Mouse (Mus musculus) heart, embryonic 16.5 days (tissue): ENCODE measurements at regions not wholly inside any gene's neighbourhood (a gene's known extent, or its start where the extent isn't known, plus 50 kb on each side); places are given as distances from the start of the nearest gene placed in this dataset.

Experiments
- ATAC-seq: fragments of 200-750 bp; cut with Nextera tagmentation; replicated peaks from 2 replicates; pipeline ENCODE4 v1.8.0; 2017; ENCODE audit warnings: moderate number of reproducible peaks; ENCODE audit not compliant: insufficient read depth, low FRiP score; ENCODE audit errors: extremely low read depth
- H3K27ac ChIP-seq: fragments of 300-500 bp; sonication (generic); 2 replicates; pipeline ENCODE4 v1.5.1; 2014; ENCODE audit warnings: mild to moderate bottlenecking, low read length, control low read depth, moderate library complexity
- H3K27me3 ChIP-seq: fragments of 300-500 bp; sonication (generic); 2 replicates; pipeline ENCODE4 v1.6.1; 2014; ENCODE audit warnings: low read length, mixed read lengths; ENCODE audit not compliant: control insufficient read depth, insufficient read depth
- H3K36me3 ChIP-seq: fragments of 300-500 bp; sonication (generic); 2 replicates; pipeline ENCODE4 v1.6.1; 2014; ENCODE audit not compliant: control insufficient read depth, insufficient read depth
- H3K4me1 ChIP-seq: fragments of 300-500 bp; sonication (generic); 2 replicates; pipeline ENCODE4 v1.6.1; 2014; ENCODE audit warnings: low read length, mixed read lengths; ENCODE audit not compliant: control insufficient read depth, insufficient read depth
- H3K4me2 ChIP-seq: fragments of 300-500 bp; sonication (generic); 2 replicates; pipeline ENCODE4 v1.6.1; 2014; ENCODE audit warnings: low read depth, mild to moderate bottlenecking, control low read depth, low read length
- H3K4me3 ChIP-seq: fragments of 300-500 bp; sonication (generic); 2 replicates; pipeline ENCODE4 v1.5.1; 2014; ENCODE audit warnings: mild to moderate bottlenecking, control low read depth, low read length
- H3K9ac ChIP-seq: fragments of 300-500 bp; sonication (generic); 2 replicates; pipeline ENCODE4 v1.6.1; 2014; ENCODE audit warnings: low read length, control low read depth
- H3K9me3 ChIP-seq: fragments of 300-500 bp; sonication (generic); replicated peaks from 2 replicates; pipeline ENCODE4 v1.6.1; 2016; ENCODE audit warnings: low read length; ENCODE audit not compliant: control insufficient read depth
- WGBS: fragments of 180-500 bp; shearing (Covaris S2); extraction: QIAGEN DNeasy Blood & Tissue Kit; methylation state at CpG from one replicate; pipeline ENCODE4 v1.1.7; 2014; 5-methylcytosine and 5-hydroxymethylcytosine counted together

- WGBS, result 22% methylated on average over 19 of the region's 19 CpGs
- Histone ChIP-seq H3K9ac (peak overlapping the region; percentile 42; the same call in 1 of the 2 replicates), H3K9me3 (no peaks in the 10 kb centered on the region), H3K4me1 (no peaks in the 10 kb centered on the region), H3K36me3 (no peaks in the 10 kb centered on the region), H3K4me3 (peak overlapping the region; percentile 43), H3K27ac (no peak overlapping the region), H3K27me3 (peaks cover 4% of the 10 kb centered on the region; the same call in 1 of the 2 replicates), H3K4me2 (peak overlapping the region; percentile 67)
- no peak for ATAC-seq
These were observed 295.0 kb upstream of the Prkd1 start for GRCm38 (mm10) chr12:50943741-50944521.

DNA sequence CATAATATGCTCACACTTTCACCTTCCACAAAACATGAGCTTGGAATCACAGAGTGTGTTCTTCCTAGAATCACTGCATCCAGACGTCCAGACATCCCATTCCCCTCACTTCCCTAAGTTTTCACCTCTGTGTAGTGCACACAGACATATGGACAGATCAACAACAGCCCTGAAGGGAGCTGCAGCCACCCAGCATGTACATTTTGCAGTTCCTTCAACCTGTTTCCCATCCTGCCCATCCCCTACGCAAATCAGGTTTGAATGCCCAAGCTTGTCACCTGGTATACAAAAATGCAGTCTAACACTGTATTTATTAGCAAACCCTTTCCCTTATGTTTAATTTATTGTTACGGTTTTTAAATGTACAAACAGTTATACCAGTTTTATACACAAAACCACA, 294.4 kb upstream of the Prkd1 start:
- 43% methylated on average over 3 of the region's 3 CpGs for WGBS
- peaks cover 4% of the 10 kb centered on the region; the same call in 1 of the 2 replicates for H3K27me3 ChIP-seq
- no peak overlapping the region for H3K4me3 ChIP-seq
- no peak for ATAC-seq
- no peaks in the 10 kb centered on the region for H3K36me3 ChIP-seq
- H3K9me3 ChIP-seq, result no peaks in the 10 kb centered on the region
- H3K9ac ChIP-seq, result no peak overlapping the region
- no peak overlapping the region for H3K27ac ChIP-seq
- no peak overlapping the region for H3K4me2 ChIP-seq
- H3K4me1 ChIP-seq, result no peaks in the 10 kb centered on the region

- H3K4me2 ChIP-seq, result no peak overlapping the region
- H3K36me3 ChIP-seq, result no peaks in the 10 kb centered on the region
- H3K27ac ChIP-seq, result no peak overlapping the region
- H3K27me3 ChIP-seq, result no peaks in the 10 kb centered on the region
- ATAC-seq, result no peak
- no peak overlapping the region for H3K9ac ChIP-seq
- WGBS, result 80% methylated on average over 5 of the region's 5 CpGs
- no peak overlapping the region for H3K4me3 ChIP-seq
- H3K9me3 ChIP-seq, result no peaks in the 10 kb centered on the region
- no peaks in the 10 kb centered on the region for H3K4me1 ChIP-seq
These were observed 286.6 kb upstream of the Prkd1 start for GRCm38 (mm10) chr12:50935516-50935915.

DNA sequence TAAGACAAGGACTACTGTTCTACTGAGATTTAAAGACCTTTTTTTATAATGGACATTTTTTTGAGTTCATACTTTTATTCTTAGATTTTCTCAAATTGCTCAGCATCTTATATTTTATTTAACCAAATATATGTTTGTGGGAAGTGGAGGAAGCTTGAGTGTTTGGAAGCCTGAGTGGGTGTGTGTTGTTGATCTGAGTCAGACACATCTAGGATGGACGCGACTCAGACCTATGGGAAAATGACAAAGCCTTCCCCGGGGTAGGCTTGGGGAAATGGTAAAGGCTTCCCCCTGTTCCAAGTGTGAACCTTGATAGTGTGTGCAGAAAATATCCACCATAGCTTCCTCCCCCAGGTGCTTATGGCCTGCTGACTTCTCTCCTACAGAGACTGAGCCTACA, 283.6 kb upstream of the Prkd1 start:
- 86% methylated on average over 3 of the region's 3 CpGs for WGBS
- Histone ChIP-seq H3K4me3 (no peak overlapping the region), H3K27me3 (no peaks in the 10 kb centered on the region), H3K9me3 (no peaks in the 10 kb centered on the region), H3K9ac (no peak overlapping the region), H3K36me3 (no peaks in the 10 kb centered on the region), H3K4me2 (no peak overlapping the region), H3K27ac (no peak overlapping the region), H3K4me1 (no peaks in the 10 kb centered on the region)
- ATAC-seq, result no peak

DNA sequence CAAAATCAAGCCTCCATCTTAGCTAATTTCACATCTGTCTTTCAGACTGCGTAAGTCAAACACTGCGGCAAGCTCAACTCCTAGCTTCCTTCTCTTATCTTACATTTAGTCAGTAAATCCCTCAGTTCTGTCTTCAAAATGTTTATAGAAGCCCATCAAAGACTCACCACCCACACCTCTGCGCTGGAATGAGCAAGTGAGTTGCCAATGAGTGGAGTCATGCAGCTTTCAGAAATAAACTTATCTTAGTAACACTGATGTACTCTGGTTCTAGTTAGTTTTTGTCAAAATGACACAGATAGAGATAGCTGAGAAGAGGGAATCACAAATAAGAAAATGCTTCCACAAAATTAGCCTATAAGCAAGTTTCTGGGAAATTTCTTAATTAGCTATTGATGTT, 280.7 kb upstream of the Prkd1 start:
- Histone ChIP-seq H3K4me1 (no peaks in the 10 kb centered on the region), H3K4me3 (no peak overlapping the region), H3K27ac (no peak overlapping the region), H3K9me3 (no peaks in the 10 kb centered on the region), H3K36me3 (no peaks in the 10 kb centered on the region), H3K27me3 (no peaks in the 10 kb centered on the region), H3K4me2 (no peak overlapping the region), H3K9ac (no peak overlapping the region)
- WGBS, result 61% methylated on average over 3 of the region's 3 CpGs
- no peak for ATAC-seq

GRCm38 (mm10) chr12:50926234-50926633, 277.3 kb upstream of the Prkd1 start:
- Histone ChIP-seq H3K4me1 (no peaks in the 10 kb centered on the region), H3K9me3 (no peaks in the 10 kb centered on the region), H3K9ac (no peak overlapping the region), H3K27me3 (no peaks in the 10 kb centered on the region), H3K36me3 (no peaks in the 10 kb centered on the region), H3K27ac (no peak overlapping the region), H3K4me2 (no peak overlapping the region), H3K4me3 (no peak overlapping the region)
- WGBS, result 52% methylated on average over 2 of the region's 2 CpGs
- no peak for ATAC-seq

DNA sequence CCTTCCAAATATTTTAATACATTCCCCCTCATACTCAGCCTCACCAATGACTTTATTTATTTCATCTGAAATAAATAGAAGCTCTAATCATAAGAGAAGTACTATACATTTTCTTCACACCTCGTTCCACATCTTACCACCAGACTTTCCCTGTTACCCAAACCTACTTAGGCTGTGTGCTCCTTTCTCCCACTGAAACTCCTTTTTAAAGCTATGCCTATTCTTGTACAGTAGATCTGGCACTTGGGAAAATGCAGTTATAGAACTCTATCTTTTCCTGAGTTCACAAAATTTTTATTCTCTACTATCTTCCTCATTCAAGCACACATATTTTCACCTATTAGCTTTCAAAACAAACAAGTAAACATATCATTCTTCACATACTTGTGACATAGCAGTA, 272.8 kb upstream of the Prkd1 start:
- H3K27me3 ChIP-seq, result no peaks in the 10 kb centered on the region
- WGBS, result 79% methylated on average over 1 of the region's 1 CpGs
- H3K36me3 ChIP-seq, result no peaks in the 10 kb centered on the region
- no peak overlapping the region for H3K9ac ChIP-seq
- H3K4me2 ChIP-seq, result no peak overlapping the region
- no peak overlapping the region for H3K4me3 ChIP-seq
- no peaks in the 10 kb centered on the region for H3K9me3 ChIP-seq
- H3K27ac ChIP-seq, result no peak overlapping the region
- H3K4me1 ChIP-seq, result no peaks in the 10 kb centered on the region
- no peak for ATAC-seq

- Histone ChIP-seq H3K9ac (no peak overlapping the region), H3K36me3 (no peaks in the 10 kb centered on the region), H3K4me1 (no peaks in the 10 kb centered on the region), H3K4me2 (no peak overlapping the region), H3K27me3 (no peaks in the 10 kb centered on the region), H3K4me3 (no peak overlapping the region), H3K27ac (no peak overlapping the region), H3K9me3 (peaks cover 5% of the 10 kb centered on the region)
- 68% methylated on average over 13 of the region's 13 CpGs for WGBS
- no peak for ATAC-seq
These were observed 250.9 kb upstream of the Prkd1 start for GRCm38 (mm10) chr12:50899609-50900447.

GRCm38 (mm10) chr12:50897606-50898166, 248.8 kb upstream of the Prkd1 start:
- WGBS, result 70% methylated on average over 3 of the region's 3 CpGs
- no peak for ATAC-seq
- no peaks in the 10 kb centered on the region for H3K4me1 ChIP-seq
- H3K27ac ChIP-seq, result no peak overlapping the region
- no peak overlapping the region for H3K4me3 ChIP-seq
- no peaks in the 10 kb centered on the region for H3K27me3 ChIP-seq
- peaks cover 5% of the 10 kb centered on the region for H3K9me3 ChIP-seq
- H3K9ac ChIP-seq, result no peak overlapping the region
- H3K4me2 ChIP-seq, result no peak overlapping the region
- H3K36me3 ChIP-seq, result no peaks in the 10 kb centered on the region
